Mouse (Mus musculus): ENCODE measurements at regions not wholly inside any gene's neighbourhood (a gene's known extent, or its start where the extent isn't known, plus 50 kb on each side); places are given as distances from the start of the nearest gene placed in this dataset.

DNA sequence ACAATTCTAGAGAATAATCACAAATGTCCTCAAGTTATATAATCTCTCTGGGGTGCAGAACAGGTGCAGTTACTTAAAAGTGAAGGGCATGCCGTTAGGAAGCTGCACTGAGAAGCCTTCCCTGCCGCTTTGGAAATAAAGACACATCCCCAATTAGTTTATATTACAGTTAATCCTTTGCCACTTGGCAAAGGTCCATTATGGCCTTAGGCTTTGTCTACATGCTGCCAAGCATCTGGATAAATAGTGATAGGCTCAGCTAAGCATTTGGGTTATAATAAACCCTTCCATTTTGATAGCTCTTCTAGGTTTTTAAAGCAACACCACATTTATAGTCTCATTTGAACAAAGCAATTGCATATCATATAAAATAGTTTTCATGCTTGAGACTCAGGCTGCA is 625.6 kb downstream of the Klhl13 start:
- no peaks in the 10 kb centered on the region for H3K9me3 ChIP-seq (ENCODE audit: control insufficient read depth, low read length)
- no peak for ATAC-seq (ENCODE audit: low FRiP score)
- no peak overlapping the region for H3K9ac ChIP-seq (ENCODE audit: low read depth, low read length)
- DNase-seq (ENCODE audit: low spot score) = no peak
- no peak overlapping the region for H3K4me2 ChIP-seq (replicated peaks; ENCODE audit: low read depth, low read length)
- H3K4me1 ChIP-seq (replicated peaks; ENCODE audit: control insufficient read depth, insufficient read depth, low read length) = no peaks in the 10 kb centered on the region
- H3K4me3 ChIP-seq (ENCODE audit: low read depth, low read length) = no peak overlapping the region
- no peak overlapping the region for H3K27ac ChIP-seq (ENCODE audit: low read depth, low read length)
- WGBS = 82% methylated on average over 2 of the region's 2 CpGs
- H3K27me3 ChIP-seq (ENCODE audit: control insufficient read depth, insufficient read depth, low read length) = no peaks in the 10 kb centered on the region
- no peaks in the 10 kb centered on the region for H3K36me3 ChIP-seq (ENCODE audit: control insufficient read depth, insufficient read depth, low read length)

GRCm38 (mm10) chrX:22698179-22698578 is 666.7 kb downstream of the Klhl13 start:
- no peaks in the 10 kb centered on the region for H3K36me3 ChIP-seq (ENCODE audit: control insufficient read depth, insufficient read depth, low read length)
- no peak overlapping the region for H3K4me2 ChIP-seq (replicated peaks; ENCODE audit: low read depth, low read length)
- no peak overlapping the region for H3K9ac ChIP-seq (ENCODE audit: low read depth, low read length)
- no peak for DNase-seq (ENCODE audit: low spot score)
- no peak overlapping the region for H3K4me3 ChIP-seq (ENCODE audit: low read depth, low read length)
- no peak overlapping the region for H3K27ac ChIP-seq (ENCODE audit: low read depth, low read length)
- ATAC-seq (ENCODE audit: low FRiP score) = no peak
- H3K4me1 ChIP-seq (replicated peaks; ENCODE audit: control insufficient read depth, insufficient read depth, low read length) = no peaks in the 10 kb centered on the region
- WGBS = 78% methylated on average over 2 of the region's 2 CpGs
- H3K27me3 ChIP-seq (ENCODE audit: control insufficient read depth, insufficient read depth, low read length) = no peaks in the 10 kb centered on the region
- no peaks in the 10 kb centered on the region for H3K9me3 ChIP-seq (ENCODE audit: control insufficient read depth, low read length)

DNA sequence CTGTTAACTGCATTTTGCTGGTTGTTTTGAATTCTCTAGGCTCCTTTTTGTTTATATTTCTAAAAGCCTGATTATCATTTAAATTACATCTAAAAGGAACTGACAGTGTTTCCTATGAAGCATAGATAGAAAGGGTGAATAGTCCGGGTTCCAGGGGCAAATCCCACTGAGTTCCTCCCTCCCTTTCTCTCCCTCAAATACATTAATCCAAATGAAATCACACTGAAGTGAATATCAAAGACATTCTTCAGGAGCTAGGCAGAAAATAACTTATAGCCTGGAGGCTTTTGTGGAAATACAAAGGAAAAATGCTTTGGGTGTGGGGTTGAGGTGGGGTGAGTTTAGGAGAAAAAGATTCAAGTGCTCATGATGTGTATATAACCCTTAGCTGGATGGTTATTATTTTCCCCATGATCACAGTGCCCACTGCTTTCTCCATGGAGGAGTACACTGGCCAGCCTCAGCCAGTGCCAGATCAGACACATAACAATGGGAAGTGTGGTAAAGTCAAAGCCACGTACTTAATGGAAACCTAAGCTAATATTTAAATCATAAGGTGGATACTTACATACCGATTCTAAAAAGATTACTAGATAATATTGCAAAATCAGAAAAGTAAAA is 707.0 kb downstream of the Klhl13 start:
- DNase-seq (ENCODE audit: low spot score) = no peak
- no peak overlapping the region for H3K4me3 ChIP-seq (ENCODE audit: low read depth, low read length)
- H3K9me3 ChIP-seq (ENCODE audit: control insufficient read depth, low read length) = no peaks in the 10 kb centered on the region
- no peaks in the 10 kb centered on the region for H3K36me3 ChIP-seq (ENCODE audit: control insufficient read depth, insufficient read depth, low read length)
- no peaks in the 10 kb centered on the region for H3K4me1 ChIP-seq (replicated peaks; ENCODE audit: control insufficient read depth, insufficient read depth, low read length)
- H3K27me3 ChIP-seq (ENCODE audit: control insufficient read depth, insufficient read depth, low read length) = no peaks in the 10 kb centered on the region
- H3K27ac ChIP-seq (ENCODE audit: low read depth, low read length) = no peak overlapping the region
- no peak overlapping the region for H3K9ac ChIP-seq (ENCODE audit: low read depth, low read length)
- no peak for ATAC-seq (ENCODE audit: low FRiP score)
- no peak overlapping the region for H3K4me2 ChIP-seq (replicated peaks; ENCODE audit: low read depth, low read length)
- 60% methylated on average over 3 of the region's 3 CpGs for WGBS

All from hindbrain, embryonic 11.5 days (tissue).